ENCODE assay signal across 8 mouse cellular contexts in the genomic region with DNA sequence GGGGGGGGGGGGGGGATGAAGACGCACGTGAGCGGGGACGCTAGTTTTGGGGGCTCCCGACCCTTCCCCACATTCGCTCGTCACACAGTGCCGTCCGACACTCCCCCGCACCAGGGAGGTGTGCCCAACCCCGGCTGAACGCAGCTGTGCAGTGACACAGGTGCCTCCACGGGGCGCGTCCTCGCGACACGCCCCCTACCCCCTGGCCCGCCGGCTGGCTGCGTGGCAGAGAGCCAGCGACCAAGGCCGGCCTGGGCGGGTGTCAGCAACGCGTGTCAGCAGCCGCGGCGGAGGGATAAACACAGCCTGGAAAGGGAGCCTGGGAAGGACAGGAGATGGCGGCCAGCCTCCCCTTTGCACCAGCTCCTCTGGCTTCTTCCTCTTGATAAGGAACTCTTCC. TPM values are rescaled to one million over a fixed set of nuclear protein-coding genes. Genes with fewer than 3 reads are reported as not detected.
DNase-seq lines count a peak whose midpoint lies in the region; ATAC-seq and TF ChIP-seq lines count a peak whose summit lies in the region.

No protein-coding gene starts in this region.

- no peak; the same call in 1 of the 2 replicates for TF ChIP-seq POLR2A in heart, adult 2 months (IDR thresholded peaks at IDR 0.05; ENCODE audit: insufficient read depth, low read depth, low read length)
- no peak for TF ChIP-seq POLR2A in liver, adult 2 months (IDR thresholded peaks at IDR 0.05; ENCODE audit: extremely low read depth, insufficient read depth, low read length)

- 1% methylated on average over 30 of the region's 30 CpGs for WGBS in heart, adult 2 months
- 0% methylated on average over 29 of the region's 30 CpGs for WGBS in heart, embryonic 16.5 days
- WGBS in liver, adult 2 months = 3% methylated on average over 30 of the region's 30 CpGs
- WGBS in neural tube, embryonic 15.5 days = 0% methylated on average over 26 of the region's 30 CpGs

- no peak for TF ChIP-seq CTCF in heart, adult 2 months (IDR thresholded peaks at IDR 0.05)
- TF ChIP-seq CTCF in liver, adult 2 months (IDR thresholded peaks at IDR 0.05; ENCODE audit: low read depth, low read length) = no peak

- H3K4me1 ChIP-seq in heart, adult 2 months (ENCODE audit: control insufficient read depth, insufficient read depth, low read length) = peaks cover 17% of the 10 kb centered on the region
- peaks cover 58% of the 10 kb centered on the region for H3K4me1 ChIP-seq in heart, embryonic 16.5 days (ENCODE audit: control insufficient read depth, insufficient read depth, low read length)
- H3K4me1 ChIP-seq in liver, adult 2 months (ENCODE audit: control insufficient read depth, insufficient read depth, low read length) = peaks cover 8% of the 10 kb centered on the region
- H3K4me1 ChIP-seq in neural tube, embryonic 15.5 days = peaks cover 78% of the 10 kb centered on the region

- H3K4me3 ChIP-seq in heart, adult 2 months = peak overlapping the region; percentile 43
- H3K4me3 ChIP-seq in heart, embryonic 16.5 days (ENCODE audit: low read length) = peak overlapping the region; percentile 84
- H3K4me3 ChIP-seq in liver, adult 2 months (ENCODE audit: insufficient read depth, low read depth, low read length) = peak overlapping the region; percentile 9; the same call in 1 of the 2 replicates
- peak overlapping the region; percentile 53 for H3K4me3 ChIP-seq in neural tube, embryonic 15.5 days (replicated peaks)

- peaks cover 2% of the 10 kb centered on the region; the same call in 1 of the 2 replicates for H3K36me3 ChIP-seq in heart, adult 2 months (ENCODE audit: control insufficient read depth, insufficient read depth, low read length)
- no peaks in the 10 kb centered on the region; the same call in 1 of the 2 replicates for H3K36me3 ChIP-seq in heart, embryonic 16.5 days (ENCODE audit: control insufficient read depth, insufficient read depth)
- no peaks in the 10 kb centered on the region for H3K36me3 ChIP-seq in liver, adult 2 months (ENCODE audit: control insufficient read depth, insufficient read depth, low read length)
- H3K36me3 ChIP-seq in neural tube, embryonic 15.5 days = peaks cover 4% of the 10 kb centered on the region; the same call in 1 of the 2 replicates

- H3K27me3 ChIP-seq in heart, adult 2 months (ENCODE audit: control insufficient read depth, insufficient read depth, low read length) = no peaks in the 10 kb centered on the region; the same call in 1 of the 2 replicates
- H3K27me3 ChIP-seq in heart, embryonic 16.5 days (ENCODE audit: control insufficient read depth, insufficient read depth, low read length) = no peaks in the 10 kb centered on the region
- peaks cover 43% of the 10 kb centered on the region for H3K27me3 ChIP-seq in liver, adult 2 months (ENCODE audit: control insufficient read depth, insufficient read depth, low read length)
- H3K27me3 ChIP-seq in neural tube, embryonic 15.5 days (replicated peaks) = no peaks in the 10 kb centered on the region

- ATAC-seq in heart, embryonic 16.5 days (replicated peaks; ENCODE audit: extremely low read depth, insufficient read depth, low FRiP score) = peak; percentile 5; the same call in 1 of the 2 replicates
- no peak for ATAC-seq in neural tube, embryonic 15.5 days (ENCODE audit: low FRiP score)

- peak overlapping the region; percentile 83 for H3K27ac ChIP-seq in heart, adult 2 months
- H3K27ac ChIP-seq in heart, embryonic 16.5 days (ENCODE audit: low read length) = peak overlapping the region; percentile 98
- no peak overlapping the region for H3K27ac ChIP-seq in liver, adult 2 months (replicated peaks; ENCODE audit: insufficient read depth, low read depth, low read length)
- peak overlapping the region; percentile 75 for H3K27ac ChIP-seq in neural tube, embryonic 15.5 days (replicated peaks)

- peak; percentile 51 to 59 for DNase-seq in heart, adult 2 months
- no peak for DNase-seq in heart, postnatal 25 days (ENCODE audit: low spot score)
- peak; percentile 32 for DNase-seq in brain, adult 2 months (ENCODE audit: low read depth, low spot score)
- DNase-seq in liver, adult 2 months (ENCODE audit: extremely low read depth, low read depth, low spot score) = no peak
- no peak for DNase-seq in urinary bladder, postnatal 10 days (ENCODE audit: low spot score)
- DNase-seq in urinary bladder, postnatal 25 days (ENCODE audit: low spot score) = no peak

- no peak for TF ChIP-seq EP300 in heart, adult 2 months (IDR thresholded peaks at IDR 0.05; ENCODE audit: insufficient read depth, low read depth, low read length)

- H3K9ac ChIP-seq in heart, adult 2 months (ENCODE audit: low read depth, low read length) = peak overlapping the region; percentile 33
- peak overlapping the region; percentile 98 for H3K9ac ChIP-seq in heart, embryonic 16.5 days (ENCODE audit: low read length)
- H3K9ac ChIP-seq in liver, adult 2 months (ENCODE audit: low read depth, low read length) = no peak overlapping the region
- H3K9ac ChIP-seq in neural tube, embryonic 15.5 days (replicated peaks) = peak overlapping the region; percentile 61

- intact Hi-C loops in heart, adult 2 months (cut with DNase I) = no loop called here
- intact Hi-C loops in heart, postnatal 25 days (cut with DNase I) = no loop called here

- H3K4me2 ChIP-seq in heart, embryonic 16.5 days (ENCODE audit: low read depth, low read length) = peak overlapping the region; percentile 87
- peak overlapping the region; percentile 95 for H3K4me2 ChIP-seq in neural tube, embryonic 15.5 days

- no peaks in the 10 kb centered on the region for H3K9me3 ChIP-seq in heart, embryonic 16.5 days (replicated peaks; ENCODE audit: control insufficient read depth, low read length)
- no peaks in the 10 kb centered on the region for H3K9me3 ChIP-seq in neural tube, embryonic 15.5 days (replicated peaks)

- H3K79me2 ChIP-seq in heart, adult 2 months (replicated peaks; ENCODE audit: control insufficient read depth, insufficient read depth, low read length) = no peaks in the 10 kb centered on the region
- H3K79me2 ChIP-seq in liver, adult 2 months (ENCODE audit: control insufficient read depth, insufficient read depth, low read length) = no peaks in the 10 kb centered on the region

RNA-seq across cellular contexts. Expression of a gene that starts 2.9 kb away (rescaled TPM):
- total RNA-seq in heart, adult 2 months (2021) = 10 to 100 TPM; 59.3 to 68.5 TPM
- polyA plus RNA-seq in heart, adult 2 months (2012; rRNA removed) = 119 and 121 TPM in 2 replicates
- total RNA-seq in heart, postnatal 25 days (2021) = 10 to 100 TPM; 62.4 to 67.2 TPM
- 18.0 and 25.2 TPM in 2 replicates for polyA plus RNA-seq in heart, embryonic 16.5 days (2015; fragmentation: Nextera tagmentation; extraction: Ambion mirVana)
- 0.13 TPM in 1 of 2 replicates, not detected in the other for total RNA-seq in liver, adult 2 months (2014; rRNA removed)
- polyA plus RNA-seq in liver, adult 2 months (2012; rRNA removed) = 0.21 TPM in 1 of 2 replicates, not detected in the other
- 12.7 and 18.2 TPM in 2 replicates for polyA plus RNA-seq in neural tube, embryonic 15.5 days (2015; fragmentation: Nextera tagmentation; extraction: Ambion mirVana)

RNA-seq across cellular contexts. Expression of a gene that starts 16.1 kb away (rescaled TPM):
- 10 to 100 TPM; 23.5 to 24.4 TPM for total RNA-seq in heart, adult 2 months (2021)
- 26.3 and 30.7 TPM in 2 replicates for polyA plus RNA-seq in heart, adult 2 months (2012; rRNA removed)
- 10 to 100 TPM; 24.1 to 28.1 TPM for total RNA-seq in heart, postnatal 25 days (2021)
- polyA plus RNA-seq in heart, embryonic 16.5 days (2015; fragmentation: Nextera tagmentation; extraction: Ambion mirVana) = 27.3 and 31.9 TPM in 2 replicates
- 1.1 and 2.0 TPM in 2 replicates for total RNA-seq in liver, adult 2 months (2014; rRNA removed)
- polyA plus RNA-seq in liver, adult 2 months (2012; rRNA removed) = 2.6 and 2.9 TPM in 2 replicates
- polyA plus RNA-seq in neural tube, embryonic 15.5 days (2015; fragmentation: Nextera tagmentation; extraction: Ambion mirVana) = 9.3 and 10.6 TPM in 2 replicates

RNA-seq across cellular contexts. Expression of a gene that starts 43.4 kb away (rescaled TPM):
- 1 to 10 TPM in 1 of 2 experiments, under 1 TPM in 1; 0.89 to 1.1 TPM for total RNA-seq in heart, adult 2 months (2021)
- polyA plus RNA-seq in heart, adult 2 months (2012; rRNA removed) = 2.2 and 2.3 TPM in 2 replicates
- total RNA-seq in heart, postnatal 25 days (2021) = 1 to 10 TPM in 1 of 2 experiments, under 1 TPM in 1; 0.42 to 1.2 TPM
- 2.3 and 2.6 TPM in 2 replicates for polyA plus RNA-seq in heart, embryonic 16.5 days (2015; fragmentation: Nextera tagmentation; extraction: Ambion mirVana)
- 0.09 and 0.27 TPM in 2 replicates for total RNA-seq in liver, adult 2 months (2014; rRNA removed)
- polyA plus RNA-seq in liver, adult 2 months (2012; rRNA removed) = 0.05 and 0.35 TPM in 2 replicates
- 4.0 and 4.8 TPM in 2 replicates for polyA plus RNA-seq in neural tube, embryonic 15.5 days (2015; fragmentation: Nextera tagmentation; extraction: Ambion mirVana)

RNA-seq across cellular contexts. Expression of a gene that starts 44.9 kb away (rescaled TPM):
- 10 to 100 TPM; 81.2 to 89.8 TPM for total RNA-seq in heart, adult 2 months (2021)
- 148 and 151 TPM in 2 replicates for polyA plus RNA-seq in heart, adult 2 months (2012; rRNA removed)
- 10 to 100 TPM; 82.8 to 83.7 TPM for total RNA-seq in heart, postnatal 25 days (2021)
- 71.1 and 77.3 TPM in 2 replicates for polyA plus RNA-seq in heart, embryonic 16.5 days (2015; fragmentation: Nextera tagmentation; extraction: Ambion mirVana)
- 21.5 and 25.2 TPM in 2 replicates for total RNA-seq in liver, adult 2 months (2014; rRNA removed)
- 69.9 and 71.0 TPM in 2 replicates for polyA plus RNA-seq in liver, adult 2 months (2012; rRNA removed)
- polyA plus RNA-seq in neural tube, embryonic 15.5 days (2015; fragmentation: Nextera tagmentation; extraction: Ambion mirVana) = 49.4 and 52.2 TPM in 2 replicates

Comparison
In these comparisons a context has a peak if more than half of its experiments do, and no peak if none do; other contexts are left out.
1. DNase-seq: peak in heart, adult 2 months (2 of 2) and brain, adult 2 months (single experiment); none in heart, postnatal 25 days (single experiment), liver, adult 2 months (single experiment), urinary bladder, postnatal 10 days (single experiment) and urinary bladder, postnatal 25 days (single experiment).
2. H3K4me3 ChIP-seq: peak in every context shown above with its lines; median percentile 84 in heart, embryonic 16.5 days; 53 in neural tube, embryonic 15.5 days; 43 in heart, adult 2 months; 9 in liver, adult 2 months.
3. RNA of a gene that starts 2.9 kb away (polyA plus RNA-seq): 119 to 121 TPM in heart, adult 2 months, 12.7 to 18.2 TPM in neural tube, embryonic 15.5 days and 18.0 to 25.2 TPM in heart, embryonic 16.5 days; 0.21 TPM in liver, adult 2 months; every median in the first group is over 10 times any median in the second.